Mouse (Mus musculus) hindlimb bud, embryonic 11.5 days (tissue): ENCODE measurements around the gene Gm10945.
A peak's percentile ranks its signal among the peaks of the same experiment; 100 is the strongest.

Experiments
- DNase-seq: peaks from one replicate; pipeline ENCODE4 v3.0.0-alpha.2; 2012; ENCODE audit warnings: low read depth, low spot score; ENCODE audit errors: extremely low spot score

Gm10945 gene

GRCm38 (mm10) chr10:6761287-6761811, at the start of gene Gm10945:
TSS of gene Gm10945 (minus strand) at chr10:6761761.
- DNase-seq: no peak

- DNase-seq: no peak
These were observed 28.7 kb upstream of the Gm10945 start for GRCm38 (mm10) chr10:6790226-6790625.

GRCm38 (mm10) chr10:6788517-6789237, 27.1 kb upstream of the Gm10945 start:
- DNase-seq: peak; percentile 47

- no peak for DNase-seq
These were observed 3.4 kb downstream of the Gm10945 start, which contains the start of gene Oprm1 for GRCm38 (mm10) chr10:6758206-6758605. TSS of gene Oprm1 (plus strand) at chr10:6758506.

- DNase-seq: no peak
These were observed 8.2 kb downstream of the Gm10945 start for GRCm38 (mm10) chr10:6753375-6753774.

- DNase-seq: no peak
These were observed 33.1 kb downstream of the Gm10945 start for GRCm38 (mm10) chr10:6728469-6728868.

GRCm38 (mm10) chr10:6723765-6724164, 37.8 kb downstream of the Gm10945 start:
- no peak for DNase-seq

- no peak for DNase-seq
These were observed 44.2 kb downstream of the Gm10945 start for GRCm38 (mm10) chr10:6717181-6717948.

GRCm38 (mm10) chr10:6705226-6705885, 56.2 kb downstream of the Gm10945 start:
- no peak for DNase-seq

- peak; percentile 24 for DNase-seq
These were observed 67.2 kb downstream of the Gm10945 start for GRCm38 (mm10) chr10:6694218-6694850.
